Mouse (Mus musculus): ENCODE results near the gene Ccdc102a. TPM values are rescaled to one million over a fixed set of nuclear protein-coding genes. Genes with fewer than 3 reads are reported as not detected.

Ccdc102a gene
- polyA plus RNA-seq, 1 experiment: 2.8 TPM

DNA sequence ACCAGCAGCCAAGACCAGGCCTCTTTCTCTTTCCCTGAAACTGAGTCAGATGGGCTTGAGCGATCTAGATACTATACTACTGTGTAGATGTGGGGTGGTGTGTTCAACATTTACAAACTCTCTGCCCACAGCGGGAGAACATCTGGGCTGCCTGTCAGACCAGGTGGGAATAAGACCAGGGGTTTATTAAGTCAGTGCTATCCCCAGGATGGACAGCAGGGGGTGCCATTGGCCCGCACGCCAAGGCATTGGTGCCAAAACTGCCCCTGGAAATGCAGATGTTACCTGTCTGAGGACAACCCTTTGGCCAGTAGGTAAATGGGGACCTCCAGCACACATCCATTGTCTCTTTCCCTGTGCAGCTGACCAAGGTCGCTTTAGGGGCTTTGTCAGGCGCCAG is 24.7 kb upstream of the Ccdc102a start:
- Histone ChIP-seq H3K4me1 (ENCODE audit: control insufficient read depth, insufficient read depth, low read length) (no peaks in the 10 kb centered on the region), H3K4me3 (replicated peaks; ENCODE audit: control insufficient read depth, low read depth, low read length) (no peak overlapping the region), H3K27ac (ENCODE audit: control insufficient read depth, insufficient read depth, low read depth, low read length, poor library complexity) (no peak overlapping the region)
- 10% methylated on average over 6 of the region's 6 CpGs for WGBS
- TF ChIP-seq POLR2A (IDR thresholded peaks at IDR 0.05; ENCODE audit: borderline replicate concordance, control insufficient read depth, low read depth, low read length): no peak
- TF ChIP-seq CTCF (IDR thresholded peaks at IDR 0.05; ENCODE audit: control insufficient read depth, insufficient read depth, low read length): peak; percentile 96

DNA sequence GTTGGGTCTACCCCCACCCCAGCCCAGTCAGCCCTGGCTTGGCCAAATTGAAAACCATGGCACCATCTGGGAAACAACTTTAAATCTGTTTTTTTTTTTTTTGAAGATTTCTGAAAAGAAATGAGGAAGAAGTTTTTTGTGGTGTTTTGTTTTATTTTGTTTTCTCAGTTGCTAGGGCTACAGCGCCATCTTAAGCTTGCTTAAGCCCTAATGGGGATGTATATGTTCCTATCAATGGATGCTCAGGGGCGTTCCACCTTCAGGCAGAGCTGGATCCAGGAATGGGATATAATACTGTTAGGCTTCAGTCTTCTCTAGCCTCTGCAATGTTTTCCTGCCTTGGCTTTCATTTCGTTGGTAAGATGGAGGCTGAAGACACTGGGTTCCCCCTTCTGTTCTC is 17.3 kb upstream of the Ccdc102a start:
- H3K27ac ChIP-seq (ENCODE audit: control insufficient read depth, insufficient read depth, low read depth, low read length, poor library complexity): no peak overlapping the region
- no peak overlapping the region for H3K4me3 ChIP-seq (replicated peaks; ENCODE audit: control insufficient read depth, low read depth, low read length)
- no peaks in the 10 kb centered on the region; the same call in 1 of the 2 replicates for H3K4me1 ChIP-seq (ENCODE audit: control insufficient read depth, insufficient read depth, low read length)
- 53% methylated on average over 3 of the region's 3 CpGs for WGBS
- TF ChIP-seq CTCF (IDR thresholded peaks at IDR 0.05; ENCODE audit: control insufficient read depth, insufficient read depth, low read length) (no peak), POLR2A (IDR thresholded peaks at IDR 0.05; ENCODE audit: borderline replicate concordance, control insufficient read depth, low read depth, low read length) (no peak)

- Histone ChIP-seq H3K4me1 (ENCODE audit: control insufficient read depth, insufficient read depth, low read length) (no peaks in the 10 kb centered on the region; the same call in 1 of the 2 replicates), H3K4me3 (replicated peaks; ENCODE audit: control insufficient read depth, low read depth, low read length) (no peak overlapping the region), H3K27ac (ENCODE audit: control insufficient read depth, insufficient read depth, low read depth, low read length, poor library complexity) (no peak overlapping the region)
- TF ChIP-seq POLR2A (IDR thresholded peaks at IDR 0.05; ENCODE audit: borderline replicate concordance, control insufficient read depth, low read depth, low read length) (no peak), CTCF (IDR thresholded peaks at IDR 0.05; ENCODE audit: control insufficient read depth, insufficient read depth, low read length) (no peak)
- 32% methylated on average over 5 of the region's 5 CpGs for WGBS
These were observed 16.0 kb upstream of the Ccdc102a start for GRCm38 (mm10) chr8:94933918-94934317.

- Histone ChIP-seq H3K4me3 (replicated peaks; ENCODE audit: control insufficient read depth, low read depth, low read length) (no peak overlapping the region), H3K4me1 (ENCODE audit: control insufficient read depth, insufficient read depth, low read length) (no peaks in the 10 kb centered on the region; the same call in 1 of the 2 replicates), H3K27ac (ENCODE audit: control insufficient read depth, insufficient read depth, low read depth, low read length, poor library complexity) (no peak overlapping the region)
- WGBS: 62% methylated on average over 3 of the region's 3 CpGs
- TF ChIP-seq CTCF (IDR thresholded peaks at IDR 0.05; ENCODE audit: control insufficient read depth, insufficient read depth, low read length): no peak
- no peak for TF ChIP-seq POLR2A (IDR thresholded peaks at IDR 0.05; ENCODE audit: borderline replicate concordance, control insufficient read depth, low read depth, low read length)
These were observed 10.3 kb upstream of the Ccdc102a start for GRCm38 (mm10) chr8:94928227-94928626.

DNA sequence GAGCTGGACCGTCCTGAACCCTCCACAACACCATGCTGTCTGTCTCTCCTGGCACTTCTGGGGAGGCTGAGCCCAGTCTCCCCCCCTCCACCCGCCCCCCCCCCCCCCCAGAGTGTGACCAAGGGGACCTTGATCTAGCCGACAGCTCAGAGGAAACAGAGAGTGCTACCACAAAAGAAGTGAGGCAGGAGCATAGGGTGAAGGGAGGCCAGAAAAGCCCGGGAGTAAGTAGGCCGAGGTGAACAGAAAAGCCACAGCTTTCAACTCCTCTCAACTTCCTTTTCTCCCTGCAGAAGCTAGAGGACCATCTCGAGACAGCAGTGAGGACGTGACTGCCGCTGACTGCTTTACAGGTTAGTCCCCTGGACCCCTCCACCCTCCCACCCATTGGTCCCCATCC is 5.5 kb upstream of the Ccdc102a start, which contains the start of gene Adgrg5:
Gene Adgrg5 (plus strand): TSS at position 290 of the 400 bp plus-strand sequence.
- Histone ChIP-seq H3K4me3 (replicated peaks; ENCODE audit: control insufficient read depth, low read depth, low read length) (no peak within 1 kb of the TSS), H3K27ac (ENCODE audit: control insufficient read depth, insufficient read depth, low read depth, low read length, poor library complexity) (no peak within 1 kb of the TSS), H3K4me1 (ENCODE audit: control insufficient read depth, insufficient read depth, low read length) (no peaks in the 10 kb centered on the region; the same call in 1 of the 2 replicates)
- TF ChIP-seq CTCF (IDR thresholded peaks at IDR 0.05; ENCODE audit: control insufficient read depth, insufficient read depth, low read length) (no peak), POLR2A (IDR thresholded peaks at IDR 0.05; ENCODE audit: borderline replicate concordance, control insufficient read depth, low read depth, low read length) (no peak)
- 12% methylated on average over 8 of the region's 8 CpGs for WGBS

GRCm38 (mm10) chr8:94922602-94923001 is 4.7 kb upstream of the Ccdc102a start:
- no peak overlapping the region for H3K27ac ChIP-seq (ENCODE audit: control insufficient read depth, insufficient read depth, low read depth, low read length, poor library complexity)
- 15% methylated on average over 8 of the region's 8 CpGs for WGBS
- TF ChIP-seq CTCF (IDR thresholded peaks at IDR 0.05; ENCODE audit: control insufficient read depth, insufficient read depth, low read length): no peak
- TF ChIP-seq POLR2A (IDR thresholded peaks at IDR 0.05; ENCODE audit: borderline replicate concordance, control insufficient read depth, low read depth, low read length): no peak
- no peaks in the 10 kb centered on the region; the same call in 1 of the 2 replicates for H3K4me1 ChIP-seq (ENCODE audit: control insufficient read depth, insufficient read depth, low read length)
- H3K4me3 ChIP-seq (replicated peaks; ENCODE audit: control insufficient read depth, low read depth, low read length): no peak overlapping the region

DNA sequence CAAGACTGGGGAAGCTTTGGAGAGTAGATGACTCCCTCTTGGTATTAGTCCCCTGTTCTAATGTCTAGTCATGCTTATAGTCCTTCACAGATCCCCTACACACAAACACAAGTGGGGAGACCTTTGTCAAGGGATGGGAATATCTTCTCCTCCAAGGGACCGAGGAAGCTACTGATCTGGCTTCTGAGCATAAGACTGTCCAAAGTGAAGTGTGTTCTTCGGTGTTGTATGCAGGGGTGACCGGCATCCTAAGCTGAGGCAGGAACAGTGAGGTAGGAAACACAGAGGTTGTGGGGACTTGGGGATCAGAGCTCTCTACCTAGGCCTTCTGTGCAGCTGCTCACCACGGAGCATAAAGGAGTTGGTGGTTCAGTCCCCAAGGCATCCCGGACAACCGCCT is 4.3 kb upstream of the Ccdc102a start:
- no peak overlapping the region for H3K4me3 ChIP-seq (replicated peaks; ENCODE audit: control insufficient read depth, low read depth, low read length)
- no peaks in the 10 kb centered on the region; the same call in 1 of the 2 replicates for H3K4me1 ChIP-seq (ENCODE audit: control insufficient read depth, insufficient read depth, low read length)
- H3K27ac ChIP-seq (ENCODE audit: control insufficient read depth, insufficient read depth, low read depth, low read length, poor library complexity): no peak overlapping the region
- WGBS: 75% methylated on average over 6 of the region's 6 CpGs
- TF ChIP-seq CTCF (IDR thresholded peaks at IDR 0.05; ENCODE audit: control insufficient read depth, insufficient read depth, low read length): no peak
- TF ChIP-seq POLR2A (IDR thresholded peaks at IDR 0.05; ENCODE audit: borderline replicate concordance, control insufficient read depth, low read depth, low read length): no peak

- TF ChIP-seq POLR2A (IDR thresholded peaks at IDR 0.05; ENCODE audit: borderline replicate concordance, control insufficient read depth, low read depth, low read length): no peak
- no peak for TF ChIP-seq CTCF (IDR thresholded peaks at IDR 0.05; ENCODE audit: control insufficient read depth, insufficient read depth, low read length)
- Histone ChIP-seq H3K4me1 (ENCODE audit: control insufficient read depth, insufficient read depth, low read length) (no peaks in the 10 kb centered on the region; the same call in 1 of the 2 replicates), H3K27ac (ENCODE audit: control insufficient read depth, insufficient read depth, low read depth, low read length, poor library complexity) (peak overlapping the region; percentile 30; the same call in 1 of the 2 replicates), H3K4me3 (replicated peaks; ENCODE audit: control insufficient read depth, low read depth, low read length) (no peak overlapping the region)
These were observed 1.4 kb upstream of the Ccdc102a start for GRCm38 (mm10) chr8:94919256-94919655.

GRCm38 (mm10) chr8:94917352-94917751 is 546 bp downstream of the Ccdc102a start:
- TF ChIP-seq CTCF (IDR thresholded peaks at IDR 0.05; ENCODE audit: control insufficient read depth, insufficient read depth, low read length): peak; percentile 33; the same call in 1 of the 2 replicates
- TF ChIP-seq POLR2A (IDR thresholded peaks at IDR 0.05; ENCODE audit: borderline replicate concordance, control insufficient read depth, low read depth, low read length): no peak; the same call in 1 of the 2 replicates
- Histone ChIP-seq H3K4me3 (replicated peaks; ENCODE audit: control insufficient read depth, low read depth, low read length) (peak overlapping the region; percentile 56), H3K4me1 (ENCODE audit: control insufficient read depth, insufficient read depth, low read length) (no peaks in the 10 kb centered on the region; the same call in 1 of the 2 replicates), H3K27ac (ENCODE audit: control insufficient read depth, insufficient read depth, low read depth, low read length, poor library complexity) (no peak overlapping the region)
- WGBS: 1% methylated on average over 25 of the region's 27 CpGs
